In genomic region chr7:80846280-80846678, GRCm38 (mm10) we compare ENCODE assay signal across 1 mouse cellular context.
TF ChIP-seq lines count a peak whose summit lies in the region.

No protein-coding gene starts in this region.

TF ChIP-seq in MEL, 35 proteins besides CTCF, POLR2A, EP300 and RAD21:
- TF ChIP-seq TBP (IDR thresholded peaks at IDR 0.05; ENCODE audit: low read depth, low read length) (no peak), ZKSCAN1 (IDR thresholded peaks at IDR 0.05; ENCODE audit: low read depth, low read length) (no peak), MYB (IDR thresholded peaks at IDR 0.05; ENCODE audit: low read depth, low read length) (no peak), USF1 (IDR thresholded peaks at IDR 0.05; ENCODE audit: low read depth, low read length) (no peak), MAX (IDR thresholded peaks at IDR 0.05; ENCODE audit: low read length) (no peak), TCF12 (IDR thresholded peaks at IDR 0.05; ENCODE audit: low read depth, low read length) (no peak), POLR2AphosphoS5 (IDR thresholded peaks at IDR 0.05; ENCODE audit: borderline replicate concordance, low read depth, low read length) (no peak), CHD2 (IDR thresholded peaks at IDR 0.05; ENCODE audit: low read length) (no peak), ETS1 (IDR thresholded peaks at IDR 0.05; ENCODE audit: low read depth, low read length) (no peak), GATA1 (IDR thresholded peaks at IDR 0.05; ENCODE audit: low read depth, low read length) (no peak), POLR2AphosphoS2 (IDR thresholded peaks at IDR 0.05; ENCODE audit: low read length) (no peak), USF2 (IDR thresholded peaks at IDR 0.05; ENCODE audit: borderline replicate concordance in 1 of 2, insufficient read depth in 1 of 2, low read depth in 1 of 2, low read length in 2 of 2) (no peak), BHLHE40 (IDR thresholded peaks at IDR 0.05; ENCODE audit: borderline replicate concordance, low read depth, low read length) (no peak), SMC3 (IDR thresholded peaks at IDR 0.05; ENCODE audit: low read depth, low read length) (no peak), SIN3A (IDR thresholded peaks at IDR 0.05; ENCODE audit: low read length) (no peak), ZMIZ1 (IDR thresholded peaks at IDR 0.05; ENCODE audit: low read depth, low read length) (no peak), MXI1 (IDR thresholded peaks at IDR 0.05; ENCODE audit: low read depth, low read length) (no peak), MEF2A (IDR thresholded peaks at IDR 0.05; ENCODE audit: extremely low read depth, insufficient replicate concordance, low read depth, low read length, poor library complexity, severe bottlenecking) (no peak)
